Mouse (Mus musculus) kidney, postnatal 4 days (tissue): ENCODE measurements at regions not wholly inside any gene's neighbourhood (a gene's known extent, or its start where the extent isn't known, plus 50 kb on each side); places are given as distances from the start of the nearest gene placed in this dataset.

Experiments
- DNase-seq, 2 experiments: peaks; one replicate each; pipeline ENCODE4 v3.0.0; 2021; ENCODE audit warnings: mixed read lengths in 2 of 2

GRCm38 (mm10) chr4:103421541-103421951 is 107.9 kb downstream of the Oma1 start:
- peak in 1 of 2 experiments; percentile 11 for DNase-seq

GRCm38 (mm10) chr4:103441383-103441782 is 127.8 kb downstream of the Oma1 start:
- no peak for DNase-seq

- no peak for DNase-seq
These were observed 128.3 kb downstream of the Oma1 start for GRCm38 (mm10) chr4:103441955-103442354.

- DNase-seq = no peak
These were observed 135.7 kb downstream of the Oma1 start for GRCm38 (mm10) chr4:103449276-103449675.

- DNase-seq = no peak
These were observed 136.5 kb downstream of the Oma1 start for GRCm38 (mm10) chr4:103450121-103450520.

GRCm38 (mm10) chr4:103455458-103455857 is 141.8 kb downstream of the Oma1 start:
- no peak for DNase-seq

- DNase-seq = no peak
These were observed 152.5 kb downstream of the Oma1 start for GRCm38 (mm10) chr4:103466019-103466589.

GRCm38 (mm10) chr4:103475596-103475995 is 143.6 kb upstream of the Dab1 start:
- DNase-seq = no peak

- no peak for DNase-seq
These were observed 132.8 kb upstream of the Dab1 start for GRCm38 (mm10) chr4:103486140-103486965.

- DNase-seq = no peak
These were observed 110.7 kb upstream of the Dab1 start for GRCm38 (mm10) chr4:103508435-103508834.

GRCm38 (mm10) chr4:103512901-103513300 is 106.3 kb upstream of the Dab1 start:
- DNase-seq = no peak

- peak; percentile 72 to 74 for DNase-seq
These were observed 97.1 kb upstream of the Dab1 start for GRCm38 (mm10) chr4:103521870-103522609.

- no peak for DNase-seq
These were observed 82.5 kb upstream of the Dab1 start for GRCm38 (mm10) chr4:103536534-103537265.

GRCm38 (mm10) chr4:103540960-103541359 is 78.2 kb upstream of the Dab1 start:
- no peak for DNase-seq

GRCm38 (mm10) chr4:103547297-103547696 is 71.9 kb upstream of the Dab1 start:
- no peak for DNase-seq

- DNase-seq = no peak
These were observed 66.7 kb upstream of the Dab1 start for GRCm38 (mm10) chr4:103552476-103552875.

- no peak for DNase-seq
These were observed 66.0 kb upstream of the Dab1 start for GRCm38 (mm10) chr4:103553188-103553587.

GRCm38 (mm10) chr4:103554597-103554996 is 64.6 kb upstream of the Dab1 start:
- DNase-seq = no peak
